Mouse (Mus musculus) liver, embryonic 13.5 days (tissue): ENCODE measurements around the gene Med25. TPM values are rescaled to one million over a fixed set of nuclear protein-coding genes. Genes with fewer than 3 reads are reported as not detected.

Source experiments
- ATAC-seq: fragments of 200-750 bp; cut with Nextera tagmentation; 2 replicates; pipeline ENCODE4 v1.8.0; 2017; ENCODE audit warnings: low read depth, mild to moderate bottlenecking, moderate number of reproducible peaks, moderate library complexity
- DNase-seq: peaks from one replicate; pipeline ENCODE4 v3.0.0; 2022
- H3K27ac ChIP-seq: fragments of 300-500 bp; sonication (generic); 2 replicates; pipeline ENCODE4 v1.5.1; 2015; ENCODE audit warnings: moderate library complexity, mild to moderate bottlenecking, inconsistent platforms
- H3K27me3 ChIP-seq: fragments of 300-500 bp; sonication (generic); 2 replicates; pipeline ENCODE4 v1.6.1; 2015; ENCODE audit warnings: mild to moderate bottlenecking, inconsistent platforms
- H3K36me3 ChIP-seq: fragments of 300-500 bp; sonication (generic); 2 replicates; pipeline ENCODE4 v1.6.1; 2015; ENCODE audit warnings: mild to moderate bottlenecking, inconsistent platforms
- H3K4me1 ChIP-seq: fragments of 300-500 bp; sonication (generic); replicated peaks from 2 replicates; pipeline ENCODE4 v1.6.1; 2015; ENCODE audit warnings: inconsistent platforms
- H3K4me2 ChIP-seq: fragments of 300-500 bp; sonication (generic); 2 replicates; pipeline ENCODE4 v1.6.1; 2015; ENCODE audit warnings: inconsistent platforms, mild to moderate bottlenecking, moderate library complexity
- H3K4me3 ChIP-seq: fragments of 300-500 bp; sonication (generic); replicated peaks from 2 replicates; pipeline ENCODE4 v1.5.1; 2015; ENCODE audit warnings: mild to moderate bottlenecking, inconsistent platforms
- H3K9ac ChIP-seq: fragments of 300-500 bp; sonication (generic); 2 replicates; pipeline ENCODE4 v1.6.1; 2015; ENCODE audit warnings: mild to moderate bottlenecking, inconsistent platforms
- H3K9me3 ChIP-seq: fragments of 300-500 bp; sonication (generic); replicated peaks from 2 replicates; pipeline ENCODE4 v1.6.1; 2016; ENCODE audit warnings: inconsistent platforms
- WGBS: fragments of 180-500 bp; shearing (Covaris S2); methylation state at CpG from one replicate; pipeline ENCODE4 v1.1.7; 2015; ENCODE audit not compliant: insufficient replicate concordance; 5-methylcytosine and 5-hydroxymethylcytosine counted together
- polyA plus RNA-seq: library from polyadenylated mRNA; unstranded; fragments of >200 nt; fragmentation: Nextera tagmentation; extraction: Ambion mirVana; gene quantifications from 2 replicates; pipeline ENCODE4 v1.2.1, GENCODE M21; 2015

Gene Med25
- polyA plus RNA-seq, 1 experiment from 2014 or later = 47.2 TPM

GRCm38 (mm10) chr7:44841825-44842463 is 50.6 kb downstream of the Med25 start:
- no peak overlapping the region for H3K9ac ChIP-seq
- DNase-seq (no peak), ATAC-seq (no peak)
- peaks cover 27% of the 10 kb centered on the region for H3K27me3 ChIP-seq
- WGBS = 83% methylated on average over 8 of the region's 8 CpGs
- peaks cover 30% of the 10 kb centered on the region for H3K4me1 ChIP-seq
- H3K4me2 ChIP-seq = no peak overlapping the region
- H3K9me3 ChIP-seq = no peaks in the 10 kb centered on the region
- no peak overlapping the region for H3K27ac ChIP-seq
- no peak overlapping the region for H3K4me3 ChIP-seq
- H3K36me3 ChIP-seq = peaks cover 65% of the 10 kb centered on the region

GRCm38 (mm10) chr7:44840426-44840825 is 52.1 kb downstream of the Med25 start:
- H3K27ac ChIP-seq = no peak overlapping the region
- H3K9me3 ChIP-seq = no peaks in the 10 kb centered on the region
- peak overlapping the region; percentile 64; the same call in 1 of the 2 replicates for H3K4me2 ChIP-seq
- peaks cover 34% of the 10 kb centered on the region for H3K4me1 ChIP-seq
- no peak overlapping the region for H3K9ac ChIP-seq
- peaks cover 49% of the 10 kb centered on the region for H3K36me3 ChIP-seq
- 44% methylated on average over 14 of the region's 14 CpGs for WGBS
- peak overlapping the region; percentile 40; the same call in 1 of the 2 replicates for H3K4me3 ChIP-seq
- H3K27me3 ChIP-seq = peaks cover 27% of the 10 kb centered on the region
- DNase-seq (no peak), ATAC-seq (no peak)

DNA sequence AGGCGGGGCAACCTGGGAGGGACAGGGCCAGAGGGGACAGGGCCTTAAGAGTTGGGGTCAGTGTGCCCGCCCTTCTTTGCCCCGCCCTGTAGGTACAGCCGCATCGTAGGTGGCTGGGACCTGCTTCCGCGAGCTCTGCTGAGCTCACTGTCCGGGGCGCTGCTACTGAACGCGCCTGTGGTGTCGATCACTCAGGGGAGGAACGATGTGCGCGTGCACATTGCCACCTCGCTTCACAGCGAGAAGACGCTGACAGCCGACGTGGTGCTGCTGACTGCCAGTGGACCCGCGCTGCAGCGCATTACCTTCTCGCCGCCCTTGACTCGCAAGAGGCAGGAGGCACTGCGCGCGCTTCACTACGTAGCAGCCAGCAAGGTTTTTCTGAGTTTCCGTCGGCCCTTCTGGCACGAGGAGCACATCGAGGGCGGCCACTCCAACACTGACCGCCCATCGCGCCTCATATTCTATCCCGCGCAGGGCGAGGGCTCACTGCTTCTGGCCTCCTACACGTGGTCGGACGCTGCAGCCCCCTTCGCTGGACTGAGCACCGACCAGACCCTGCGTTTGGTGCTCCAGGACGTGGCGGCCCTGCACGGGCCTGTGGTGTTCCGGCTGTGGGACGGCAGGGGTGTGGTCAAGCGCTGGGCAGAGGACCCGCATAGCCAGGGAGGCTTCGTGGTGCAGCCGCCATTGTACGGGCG is 52.9 kb downstream of the Med25 start:
- 4% methylated on average over 58 of the region's 58 CpGs for WGBS
- H3K9me3 ChIP-seq = no peaks in the 10 kb centered on the region
- H3K36me3 ChIP-seq = peaks cover 42% of the 10 kb centered on the region
- H3K4me1 ChIP-seq = peaks cover 34% of the 10 kb centered on the region
- peak overlapping the region; percentile 64 for H3K4me2 ChIP-seq
- peak overlapping the region; percentile 40 for H3K4me3 ChIP-seq
- DNase-seq (no peak), ATAC-seq (peak; percentile 27; the same call in 1 of the 2 replicates)
- peaks cover 27% of the 10 kb centered on the region for H3K27me3 ChIP-seq
- H3K9ac ChIP-seq = peak overlapping the region; percentile 41
- no peak overlapping the region for H3K27ac ChIP-seq

- Histone ChIP-seq H3K4me2 (peak overlapping the region; percentile 64), H3K9me3 (no peaks in the 10 kb centered on the region), H3K4me3 (peak overlapping the region; percentile 40), H3K4me1 (peaks cover 34% of the 10 kb centered on the region), H3K36me3 (peaks cover 36% of the 10 kb centered on the region), H3K9ac (peak overlapping the region; percentile 41), H3K27me3 (peaks cover 27% of the 10 kb centered on the region), H3K27ac (no peak overlapping the region)
- DNase-seq = no peak
- ATAC-seq = no peak
- 16% methylated on average over 11 of the region's 11 CpGs for WGBS
Measured at GRCm38 (mm10) chr7:44839171-44839490, 53.4 kb downstream of the Med25 start.

- no peak overlapping the region for H3K9ac ChIP-seq
- no peak overlapping the region for H3K27ac ChIP-seq
- H3K4me1 ChIP-seq = peaks cover 27% of the 10 kb centered on the region
- ATAC-seq (no peak), DNase-seq (no peak)
- 75% methylated on average over 6 of the region's 6 CpGs for WGBS
- H3K4me2 ChIP-seq = no peak overlapping the region
- peaks cover 26% of the 10 kb centered on the region for H3K36me3 ChIP-seq
- H3K4me3 ChIP-seq = no peak overlapping the region
- H3K9me3 ChIP-seq = no peaks in the 10 kb centered on the region
- H3K27me3 ChIP-seq = peaks cover 27% of the 10 kb centered on the region
Measured at GRCm38 (mm10) chr7:44838073-44838472, 54.4 kb downstream of the Med25 start.

DNA sequence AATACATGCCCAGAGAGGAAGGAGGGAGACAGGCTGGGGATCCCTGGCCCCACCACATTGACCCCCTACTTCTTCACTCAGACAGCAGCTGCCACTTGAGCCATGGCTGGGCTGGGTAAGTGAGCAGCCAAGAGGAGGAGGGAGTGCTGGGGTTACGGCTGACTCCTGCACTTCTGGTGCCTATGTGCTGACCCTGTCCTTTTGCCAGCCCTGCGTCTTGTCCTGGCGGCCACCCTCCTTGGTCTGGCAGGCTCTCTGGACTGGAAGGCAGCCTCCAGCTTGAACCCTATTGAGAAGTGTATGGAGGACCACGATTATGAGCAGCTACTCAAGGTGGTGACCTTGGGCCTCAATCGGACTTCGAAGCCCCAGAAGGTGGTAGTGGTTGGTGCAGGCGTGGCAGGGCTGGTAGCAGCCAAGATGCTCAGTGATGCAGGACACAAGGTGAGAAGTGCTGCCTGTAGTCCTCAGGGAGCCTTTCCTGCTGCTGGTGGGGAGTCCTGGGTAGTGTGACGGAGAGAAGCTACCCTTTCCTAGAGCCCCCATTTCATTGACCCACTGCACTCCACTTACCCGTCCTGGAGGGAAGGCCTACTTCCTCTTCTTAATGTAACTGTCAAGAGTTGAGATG is 56.0 kb downstream of the Med25 start:
- no peaks in the 10 kb centered on the region for H3K9me3 ChIP-seq
- DNase-seq = no peak
- H3K4me2 ChIP-seq = no peak overlapping the region
- no peak for ATAC-seq
- peaks cover 22% of the 10 kb centered on the region for H3K4me1 ChIP-seq
- peaks cover 21% of the 10 kb centered on the region for H3K36me3 ChIP-seq
- no peak overlapping the region for H3K9ac ChIP-seq
- 75% methylated on average over 9 of the region's 9 CpGs for WGBS
- H3K4me3 ChIP-seq = no peak overlapping the region
- H3K27me3 ChIP-seq = peaks cover 27% of the 10 kb centered on the region
- H3K27ac ChIP-seq = no peak overlapping the region

GRCm38 (mm10) chr7:44836016-44836404 is 56.5 kb downstream of the Med25 start:
- ATAC-seq = no peak

DNA sequence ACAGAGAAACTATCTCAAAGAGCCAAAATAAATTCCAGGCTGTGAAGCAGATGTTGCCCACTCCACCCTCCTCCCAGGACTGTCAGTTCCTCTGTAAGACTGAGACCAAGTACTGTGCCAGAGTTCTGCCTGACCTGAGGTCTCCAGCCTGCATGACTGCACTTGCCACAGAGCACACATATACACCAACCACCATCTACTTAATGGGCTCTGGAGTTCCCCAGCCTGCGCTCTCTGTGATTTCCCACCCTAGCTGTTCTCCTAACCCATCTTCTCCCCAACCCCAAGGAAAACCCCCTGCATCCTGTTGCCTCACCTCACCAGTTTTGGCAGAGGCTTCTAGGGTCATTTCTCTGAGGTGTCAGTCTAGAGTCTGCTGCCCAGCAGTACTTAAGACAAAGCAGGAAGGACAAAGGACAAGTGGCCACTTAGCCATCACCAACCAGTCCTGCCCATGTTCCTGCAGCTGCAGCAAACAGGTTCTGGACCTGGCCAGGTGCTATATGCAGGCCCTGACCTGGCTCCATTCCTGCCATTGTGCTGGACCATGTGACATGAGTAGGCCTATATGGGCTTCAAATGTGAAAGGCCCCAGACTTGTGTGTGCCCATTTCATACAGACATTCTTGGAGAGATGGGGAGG is 57.0 kb downstream of the Med25 start:
- Histone ChIP-seq H3K4me3 (no peak overlapping the region), H3K27ac (no peak overlapping the region), H3K27me3 (peaks cover 22% of the 10 kb centered on the region), H3K4me2 (no peak overlapping the region), H3K4me1 (peaks cover 21% of the 10 kb centered on the region), H3K9me3 (no peaks in the 10 kb centered on the region), H3K9ac (no peak overlapping the region), H3K36me3 (peaks cover 23% of the 10 kb centered on the region)
- WGBS = 71% methylated on average over 1 of the region's 1 CpGs
- ATAC-seq (no peak), DNase-seq (no peak)

More at GRCm38 (mm10) chr7:44836016-44836404, 56.5 kb downstream of the Med25 start:
- no peak overlapping the region for H3K4me2 ChIP-seq
- H3K9me3 ChIP-seq = no peaks in the 10 kb centered on the region
- WGBS = 37% methylated on average over 3 of the region's 3 CpGs
- peaks cover 22% of the 10 kb centered on the region for H3K4me1 ChIP-seq
- H3K4me3 ChIP-seq = no peak overlapping the region
- no peak overlapping the region for H3K9ac ChIP-seq
- no peak overlapping the region for H3K27ac ChIP-seq
- H3K27me3 ChIP-seq = peaks cover 27% of the 10 kb centered on the region
- peaks cover 23% of the 10 kb centered on the region for H3K36me3 ChIP-seq
- no peak for DNase-seq

DNA sequence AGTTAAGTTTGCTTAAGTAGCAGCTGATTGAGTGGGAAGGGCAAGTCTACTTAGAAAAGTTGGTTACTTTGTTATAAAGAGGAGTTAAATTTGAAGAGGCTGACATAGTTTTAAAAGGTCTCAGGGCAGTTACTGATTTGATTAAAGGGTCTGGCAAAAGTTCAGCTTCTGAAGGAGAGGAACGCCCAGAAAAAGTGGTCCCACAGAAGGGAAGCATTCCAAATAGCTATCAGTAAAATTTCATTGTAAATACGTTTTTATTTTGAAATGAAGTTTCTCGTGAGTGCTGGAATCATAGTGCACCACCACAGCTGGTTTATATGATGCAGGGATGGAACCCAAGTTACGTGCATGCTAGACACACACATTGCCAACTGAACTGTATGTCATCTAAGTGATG is 59.7 kb downstream of the Med25 start:
- ATAC-seq = no peak
- WGBS = 73% methylated on average over 4 of the region's 4 CpGs

DNA sequence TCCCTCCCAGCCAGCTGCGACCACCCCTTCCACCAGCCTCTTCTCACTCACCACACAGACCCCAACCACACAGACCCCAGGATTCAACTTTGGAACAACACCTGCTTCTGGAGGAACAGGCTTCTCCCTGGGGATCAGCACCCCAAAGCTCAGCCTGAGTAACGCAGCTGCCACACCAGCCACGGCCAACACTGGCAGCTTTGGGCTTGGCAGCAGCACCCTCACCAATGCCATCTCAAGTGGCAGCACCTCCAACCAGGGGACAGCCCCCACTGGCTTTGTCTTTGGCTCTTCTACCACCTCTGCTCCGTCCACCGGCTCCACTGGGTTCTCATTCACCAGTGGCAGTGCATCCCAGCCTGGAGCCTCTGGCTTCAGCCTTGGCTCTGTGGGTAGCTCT is 63.8 kb downstream of the Med25 start:
- Histone ChIP-seq H3K9ac (no peak overlapping the region), H3K27me3 (no peaks in the 10 kb centered on the region), H3K4me2 (no peak overlapping the region), H3K4me3 (no peak overlapping the region), H3K9me3 (no peaks in the 10 kb centered on the region), H3K36me3 (peaks cover 70% of the 10 kb centered on the region), H3K27ac (no peak overlapping the region), H3K4me1 (peaks cover 29% of the 10 kb centered on the region)
- ATAC-seq = no peak
- DNase-seq = no peak
- WGBS = 88% methylated on average over 5 of the region's 5 CpGs

More for the DNA sequence above, 59.7 kb downstream of the Med25 start:
- Histone ChIP-seq H3K4me1 (peaks cover 4% of the 10 kb centered on the region; the same call in 1 of the 2 replicates), H3K4me3 (no peak overlapping the region), H3K9me3 (no peaks in the 10 kb centered on the region), H3K27ac (no peak overlapping the region), H3K36me3 (peaks cover 48% of the 10 kb centered on the region), H3K4me2 (no peak overlapping the region), H3K9ac (no peak overlapping the region), H3K27me3 (no peaks in the 10 kb centered on the region)
- no peak for DNase-seq

GRCm38 (mm10) chr7:44826771-44827170 is 65.7 kb downstream of the Med25 start:
- no peak overlapping the region for H3K4me2 ChIP-seq
- peaks cover 75% of the 10 kb centered on the region for H3K36me3 ChIP-seq
- H3K4me3 ChIP-seq = no peak overlapping the region
- no peak overlapping the region for H3K27ac ChIP-seq
- DNase-seq = no peak
- WGBS = 81% methylated on average over 3 of the region's 3 CpGs
- no peaks in the 10 kb centered on the region for H3K27me3 ChIP-seq
- no peak for ATAC-seq
- peaks cover 46% of the 10 kb centered on the region for H3K4me1 ChIP-seq
- no peak overlapping the region for H3K9ac ChIP-seq
- no peaks in the 10 kb centered on the region for H3K9me3 ChIP-seq
